Mouse (Mus musculus) hindbrain, embryonic 15.5 days (tissue): Measurements from ENCODE around the gene Gm10639. TPM values are rescaled to one million over a fixed set of nuclear protein-coding genes. Genes with fewer than 3 reads are reported as not detected.
"Not testable (repeated sequence)": the region's sequence is repeated elsewhere in the genome, so short reads cannot be mapped to it uniquely, and the experiment has no call there.

ENCODE experiments used
- ATAC-seq: fragments of 200-750 bp; cut with Nextera tagmentation; 2 replicates; pipeline ENCODE4 v1.8.0; 2017; ENCODE audit warnings: low read depth, moderate number of reproducible peaks, moderate TSS enrichment; ENCODE audit not compliant: low FRiP score
- H3K27ac ChIP-seq: fragments of 300-500 bp; sonication (generic); replicated peaks from 2 replicates; pipeline ENCODE4 v1.5.1; 2015; ENCODE audit warnings: mild to moderate bottlenecking, inconsistent platforms
- H3K27me3 ChIP-seq: fragments of 300-500 bp; sonication (generic); 2 replicates; pipeline ENCODE4 v1.6.1; 2015; ENCODE audit warnings: control low read depth, inconsistent platforms
- H3K36me3 ChIP-seq: fragments of 300-500 bp; sonication (generic); 2 replicates; pipeline ENCODE4 v1.6.1; 2015; ENCODE audit warnings: control low read depth, inconsistent platforms
- H3K4me1 ChIP-seq: fragments of 300-500 bp; sonication (generic); replicated peaks from 2 replicates; pipeline ENCODE4 v1.6.1; 2015; ENCODE audit warnings: control low read depth, inconsistent platforms
- H3K4me2 ChIP-seq: fragments of 300-500 bp; sonication (generic); 2 replicates; pipeline ENCODE4 v1.6.1; 2015; ENCODE audit warnings: moderate library complexity, mild to moderate bottlenecking, inconsistent platforms
- H3K4me3 ChIP-seq: fragments of 300-500 bp; sonication (generic); 2 replicates; pipeline ENCODE4 v1.5.1; 2015; ENCODE audit warnings: mild to moderate bottlenecking, inconsistent platforms
- H3K9ac ChIP-seq: fragments of 300-500 bp; sonication (generic); 2 replicates; pipeline ENCODE4 v1.6.1; 2015; ENCODE audit warnings: inconsistent platforms
- H3K9me3 ChIP-seq: fragments of 300-500 bp; sonication (generic); 2 replicates; pipeline ENCODE4 v1.6.1; 2016; ENCODE audit warnings: control low read depth, inconsistent platforms
- WGBS: fragments of 180-500 bp; shearing (Covaris S2); methylation state at CpG from one replicate; pipeline ENCODE4 v1.1.7; 2015; 5-methylcytosine and 5-hydroxymethylcytosine counted together
- polyA plus RNA-seq: library from polyadenylated mRNA; unstranded; fragments of >200 nt; fragmentation: Nextera tagmentation; extraction: Ambion mirVana; gene quantifications from 2 replicates; pipeline ENCODE4 v1.2.1, GENCODE M21; 2015

The Gm10639 gene
- polyA plus RNA-seq, 1 experiment from 2014 or later, result not detected

GRCm38 (mm10) chr9:78299143-78299542, 9.4 kb downstream of the Gm10639 start:
- H3K4me2 ChIP-seq, H3K27ac ChIP-seq, H3K9me3 ChIP-seq, H3K9ac ChIP-seq, H3K27me3 ChIP-seq, H3K4me1 ChIP-seq, H3K36me3 ChIP-seq, H3K4me3 ChIP-seq, ATAC-seq: not testable (repeated sequence)
- 60% methylated on average over 1 of the region's 1 CpGs for WGBS

- not testable (repeated sequence) for H3K4me1 ChIP-seq, H3K9ac ChIP-seq, H3K27ac ChIP-seq, ATAC-seq, H3K27me3 ChIP-seq, H3K4me3 ChIP-seq, H3K9me3 ChIP-seq, H3K36me3 ChIP-seq, H3K4me2 ChIP-seq
- 84% methylated on average over 3 of the region's 3 CpGs for WGBS
Observed at GRCm38 (mm10) chr9:78308122-78308521, 18.4 kb downstream of the Gm10639 start.

- H3K36me3 ChIP-seq, result no peaks in the 10 kb centered on the region
- no peak within 1 kb of the TSS for H3K9ac ChIP-seq
- no peak within 1 kb of the TSS for H3K27ac ChIP-seq
- H3K9me3 ChIP-seq, result no peaks in the 10 kb centered on the region
- H3K27me3 ChIP-seq, result no peaks in the 10 kb centered on the region
- no peak within 1 kb of the TSS for H3K4me3 ChIP-seq
- no peak for ATAC-seq
- 83% methylated on average over 2 of the region's 2 CpGs for WGBS
- no peak within 1 kb of the TSS for H3K4me2 ChIP-seq
- no peaks in the 10 kb centered on the region for H3K4me1 ChIP-seq
Observed at GRCm38 (mm10) chr9:78314696-78315095, 25.0 kb downstream of the Gm10639 start, which contains the start of gene Omt2a. Gene Omt2a (minus strand): TSS chr9:78314796.

- Histone ChIP-seq H3K4me1 (no peaks in the 10 kb centered on the region), H3K4me2 (no peak overlapping the region), H3K4me3 (no peak overlapping the region), H3K27ac (no peak overlapping the region), H3K36me3 (no peaks in the 10 kb centered on the region), H3K9me3 (no peaks in the 10 kb centered on the region), H3K27me3 (no peaks in the 10 kb centered on the region), H3K9ac (no peak overlapping the region)
- ATAC-seq, result no peak
- WGBS, result 43% methylated on average over 1 of the region's 1 CpGs
Observed at GRCm38 (mm10) chr9:78319499-78319898, 29.8 kb downstream of the Gm10639 start.

GRCm38 (mm10) chr9:78327289-78327688, 37.6 kb downstream of the Gm10639 start, which contains the start of gene Omt2b:
Gene Omt2b (plus strand): TSS chr9:78327589.
- H3K4me1 ChIP-seq, H3K9ac ChIP-seq, H3K27me3 ChIP-seq, H3K9me3 ChIP-seq, H3K27ac ChIP-seq, ATAC-seq, H3K4me3 ChIP-seq, H3K4me2 ChIP-seq, H3K36me3 ChIP-seq: not testable (repeated sequence)
- WGBS, result 88% methylated on average over 1 of the region's 1 CpGs

GRCm38 (mm10) chr9:78337050-78337449, 47.3 kb downstream of the Gm10639 start:
- H3K4me2 ChIP-seq, H3K9me3 ChIP-seq, H3K4me3 ChIP-seq, H3K27ac ChIP-seq, H3K27me3 ChIP-seq, H3K36me3 ChIP-seq, ATAC-seq, H3K4me1 ChIP-seq, H3K9ac ChIP-seq: not testable (repeated sequence)

GRCm38 (mm10) chr9:78340324-78340723, 50.6 kb downstream of the Gm10639 start:
- H3K27me3 ChIP-seq, H3K4me3 ChIP-seq, H3K4me1 ChIP-seq, ATAC-seq, H3K36me3 ChIP-seq, H3K27ac ChIP-seq, H3K9me3 ChIP-seq, H3K9ac ChIP-seq: not testable (repeated sequence)
- 0 out of 2 replicates have a peak overlapping the region, but pooled peaks have one; percentile 28 for H3K4me2 ChIP-seq
- 18% methylated on average over 8 of the region's 8 CpGs for WGBS

- H3K9me3 ChIP-seq, H3K27me3 ChIP-seq, H3K4me2 ChIP-seq, H3K36me3 ChIP-seq, H3K9ac ChIP-seq, H3K4me1 ChIP-seq, H3K4me3 ChIP-seq, H3K27ac ChIP-seq, ATAC-seq: not testable (repeated sequence)
- 95% methylated on average over 4 of the region's 4 CpGs for WGBS
Observed at GRCm38 (mm10) chr9:78342494-78342893, 52.8 kb downstream of the Gm10639 start.

GRCm38 (mm10) chr9:78343055-78343454, 53.3 kb downstream of the Gm10639 start:
- not testable (repeated sequence) for ATAC-seq, H3K9me3 ChIP-seq, H3K27me3 ChIP-seq, H3K4me3 ChIP-seq, H3K9ac ChIP-seq, H3K27ac ChIP-seq, H3K36me3 ChIP-seq, H3K4me2 ChIP-seq, H3K4me1 ChIP-seq
- 90% methylated on average over 9 of the region's 9 CpGs for WGBS

- ATAC-seq, result not testable (repeated sequence)
Observed at GRCm38 (mm10) chr9:78345235-78345634, 55.5 kb downstream of the Gm10639 start.

GRCm38 (mm10) chr9:78347004-78347403, 57.3 kb downstream of the Gm10639 start:
- Histone ChIP-seq H3K27ac (no peak overlapping the region), H3K4me3 (no peak overlapping the region), H3K36me3 (no peaks in the 10 kb centered on the region), H3K9me3 (no peaks in the 10 kb centered on the region), H3K27me3 (no peaks in the 10 kb centered on the region), H3K4me1 (no peaks in the 10 kb centered on the region), H3K9ac (no peak overlapping the region), H3K4me2 (no peak overlapping the region)
- 74% methylated on average over 3 of the region's 3 CpGs for WGBS
- ATAC-seq, result no peak

More at GRCm38 (mm10) chr9:78345235-78345634, 55.5 kb downstream of the Gm10639 start:
- not testable (repeated sequence) for H3K36me3 ChIP-seq, H3K27me3 ChIP-seq, H3K4me3 ChIP-seq, H3K27ac ChIP-seq, H3K9me3 ChIP-seq, H3K9ac ChIP-seq, H3K4me1 ChIP-seq, H3K4me2 ChIP-seq
- WGBS, result 81% methylated on average over 4 of the region's 4 CpGs

GRCm38 (mm10) chr9:78348206-78349004, 58.7 kb downstream of the Gm10639 start:
- H3K9me3 ChIP-seq, H3K9ac ChIP-seq, H3K4me3 ChIP-seq, H3K27ac ChIP-seq, H3K27me3 ChIP-seq, H3K4me2 ChIP-seq, H3K36me3 ChIP-seq, H3K4me1 ChIP-seq, ATAC-seq: not testable (repeated sequence)
- whole genome bisulfite sequencing, result 75% methylated on average over 6 of the region's 6 CpGs

- H3K36me3 ChIP-seq, H3K9ac ChIP-seq, H3K27me3 ChIP-seq, H3K4me2 ChIP-seq, H3K9me3 ChIP-seq, H3K4me1 ChIP-seq, ATAC-seq, H3K27ac ChIP-seq, H3K4me3 ChIP-seq: not testable (repeated sequence)
- WGBS, result 90% methylated on average over 3 of the region's 3 CpGs
Observed at GRCm38 (mm10) chr9:78349141-78349540, 59.4 kb downstream of the Gm10639 start.
